Mouse (Mus musculus) embryonic facial prominence, embryonic 15.5 days (tissue): ENCODE data around the gene Dnajc25. TPM values are rescaled to one million over a fixed set of nuclear protein-coding genes. Genes with fewer than 3 reads are reported as not detected.

Experiments
- ATAC-seq: fragments of 200-750 bp; cut with Nextera tagmentation; 2 replicates; pipeline ENCODE4 v1.8.0; 2017; ENCODE audit warnings: low read depth, moderate TSS enrichment; ENCODE audit not compliant: insufficient number of reproducible peaks, low FRiP score, low TSS enrichment
- H3K27ac ChIP-seq: fragments of 300-500 bp; sonication (generic); replicated peaks from 2 replicates; pipeline ENCODE4 v1.5.1; 2015; ENCODE audit warnings: mild to moderate bottlenecking, inconsistent platforms
- H3K27me3 ChIP-seq: fragments of 300-500 bp; sonication (generic); 2 replicates; pipeline ENCODE4 v1.6.1; 2015; ENCODE audit warnings: inconsistent platforms
- H3K36me3 ChIP-seq: fragments of 300-500 bp; sonication (generic); 2 replicates; pipeline ENCODE4 v1.6.1; 2015; ENCODE audit warnings: mild to moderate bottlenecking, inconsistent platforms
- H3K4me1 ChIP-seq: fragments of 300-500 bp; sonication (generic); 2 replicates; pipeline ENCODE4 v1.6.1; 2015; ENCODE audit warnings: inconsistent platforms
- H3K4me2 ChIP-seq: fragments of 300-500 bp; sonication (generic); replicated peaks from 2 replicates; pipeline ENCODE4 v1.6.1; 2015; ENCODE audit warnings: mild to moderate bottlenecking, inconsistent platforms
- H3K4me3 ChIP-seq: fragments of 300-500 bp; sonication (generic); replicated peaks from 2 replicates; pipeline ENCODE4 v1.5.1; 2015; ENCODE audit warnings: mild to moderate bottlenecking, inconsistent platforms
- H3K9ac ChIP-seq: fragments of 300-500 bp; sonication (generic); 2 replicates; pipeline ENCODE4 v1.6.1; 2015; ENCODE audit warnings: inconsistent platforms
- H3K9me3 ChIP-seq: fragments of 300-500 bp; sonication (generic); replicated peaks from 2 replicates; pipeline ENCODE4 v1.6.1; 2016; ENCODE audit warnings: inconsistent platforms
- WGBS: fragments of 180-500 bp; shearing (Covaris S2); methylation state at CpG from one replicate; pipeline ENCODE4 v1.1.7; 2015; 5-methylcytosine and 5-hydroxymethylcytosine counted together
- polyA plus RNA-seq: library from polyadenylated mRNA; unstranded; fragments of >200 nt; fragmentation: Nextera tagmentation; extraction: Ambion mirVana; gene quantifications from 2 replicates; pipeline ENCODE4 v1.2.1, GENCODE M21; 2015

Dnajc25 gene
- polyA plus RNA-seq, 1 experiment from 2014 or later = 14.2 TPM

- no peak; the same call in 1 of the 2 replicates for ATAC-seq
- no peak overlapping the region for H3K27ac ChIP-seq
- 59% methylated on average over 18 of the region's 18 CpGs for WGBS
Measured at GRCm38 (mm10) chr4:59035786-59036350, 41.0 kb downstream of the Dnajc25 start.

GRCm38 (mm10) chr4:59036490-59037127 is 41.7 kb downstream of the Dnajc25 start:
- H3K27ac ChIP-seq = no peak overlapping the region
- peaks cover 20% of the 10 kb centered on the region for H3K36me3 ChIP-seq
- peak overlapping the region; percentile 61; the same call in 1 of the 2 replicates for H3K4me2 ChIP-seq
- 46% methylated on average over 13 of the region's 13 CpGs for WGBS
- H3K4me3 ChIP-seq = no peak overlapping the region; the same call in 1 of the 2 replicates
- H3K4me1 ChIP-seq = peaks cover 12% of the 10 kb centered on the region
- H3K27me3 ChIP-seq = no peaks in the 10 kb centered on the region
- ATAC-seq = peak; percentile 37; the same call in 1 of the 2 replicates
- H3K9me3 ChIP-seq = no peaks in the 10 kb centered on the region
- no peak overlapping the region for H3K9ac ChIP-seq

More at GRCm38 (mm10) chr4:59035786-59036350, 41.0 kb downstream of the Dnajc25 start:
- H3K9me3 ChIP-seq = no peaks in the 10 kb centered on the region
- no peak overlapping the region for H3K9ac ChIP-seq
- peak overlapping the region; percentile 81 for H3K4me3 ChIP-seq
- H3K27me3 ChIP-seq = no peaks in the 10 kb centered on the region
- H3K4me2 ChIP-seq = peak overlapping the region; percentile 61
- peaks cover 17% of the 10 kb centered on the region for H3K36me3 ChIP-seq
- peaks cover 12% of the 10 kb centered on the region for H3K4me1 ChIP-seq

GRCm38 (mm10) chr4:59037525-59037924 is 42.7 kb downstream of the Dnajc25 start:
- Histone ChIP-seq H3K36me3 (peaks cover 25% of the 10 kb centered on the region), H3K4me3 (no peak overlapping the region), H3K27me3 (no peaks in the 10 kb centered on the region), H3K9me3 (no peaks in the 10 kb centered on the region), H3K27ac (no peak overlapping the region), H3K4me2 (no peak overlapping the region), H3K4me1 (peaks cover 12% of the 10 kb centered on the region), H3K9ac (no peak overlapping the region)
- ATAC-seq = no peak
- WGBS = 82% methylated on average over 3 of the region's 3 CpGs

- WGBS = 88% methylated on average over 11 of the region's 11 CpGs
- H3K9ac ChIP-seq = no peak overlapping the region
- H3K4me3 ChIP-seq = no peak overlapping the region
- H3K4me2 ChIP-seq = no peak overlapping the region
- H3K27me3 ChIP-seq = no peaks in the 10 kb centered on the region
- H3K4me1 ChIP-seq = peaks cover 11% of the 10 kb centered on the region
- no peaks in the 10 kb centered on the region for H3K9me3 ChIP-seq
- H3K27ac ChIP-seq = no peak overlapping the region
- no peak for ATAC-seq
- H3K36me3 ChIP-seq = peaks cover 29% of the 10 kb centered on the region
Measured at GRCm38 (mm10) chr4:59040397-59041287, 45.8 kb downstream of the Dnajc25 start.

GRCm38 (mm10) chr4:59043074-59043473 is 48.2 kb downstream of the Dnajc25 start:
- Histone ChIP-seq H3K27me3 (no peaks in the 10 kb centered on the region), H3K9me3 (no peaks in the 10 kb centered on the region), H3K4me3 (no peak overlapping the region), H3K4me1 (no peaks in the 10 kb centered on the region), H3K36me3 (peaks cover 29% of the 10 kb centered on the region), H3K9ac (no peak overlapping the region), H3K27ac (no peak overlapping the region), H3K4me2 (no peak overlapping the region)
- no peak for ATAC-seq
- 91% methylated on average over 5 of the region's 5 CpGs for WGBS

DNA sequence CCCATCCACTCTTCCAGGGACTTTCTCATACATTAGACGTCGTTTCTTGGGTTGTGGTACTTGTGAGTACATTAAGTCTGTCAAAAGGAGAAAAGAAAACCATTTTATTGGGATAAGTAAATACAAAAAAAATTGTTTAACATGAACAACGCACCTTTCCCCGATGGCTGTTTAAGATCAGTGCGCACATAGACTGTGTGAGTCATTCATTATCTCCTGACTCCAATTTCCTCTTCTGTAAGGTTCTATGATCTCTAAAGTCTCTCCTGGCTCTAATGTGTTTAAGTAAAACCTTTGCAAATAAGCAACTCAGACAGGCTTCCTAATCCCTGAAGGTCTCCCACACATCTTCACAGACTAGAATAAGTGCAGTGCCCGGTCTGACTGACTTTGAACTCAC is 49.0 kb downstream of the Dnajc25 start:
- ATAC-seq = no peak
- 85% methylated on average over 6 of the region's 6 CpGs for WGBS
- H3K27me3 ChIP-seq = no peaks in the 10 kb centered on the region

DNA sequence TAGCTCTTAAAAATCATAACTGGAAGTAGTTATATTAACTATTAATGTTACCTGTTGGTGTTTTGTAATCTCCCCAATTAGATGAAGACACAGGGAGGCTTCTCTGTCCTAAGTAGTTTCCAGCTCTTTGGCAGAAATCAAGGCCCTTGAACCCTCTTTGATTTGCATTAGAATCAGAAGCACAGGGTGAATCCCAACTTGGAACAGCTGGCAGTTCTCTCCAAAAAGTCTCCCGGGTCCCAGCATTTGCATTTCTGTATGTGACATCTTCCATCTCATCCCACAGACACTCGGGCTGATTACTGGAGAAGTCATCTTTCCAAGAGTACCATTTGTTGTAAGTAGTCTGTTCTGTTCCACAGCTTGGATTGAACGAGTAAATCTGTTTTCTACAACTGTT is 52.4 kb downstream of the Dnajc25 start:
- Histone ChIP-seq H3K4me3 (no peak overlapping the region), H3K27me3 (no peaks in the 10 kb centered on the region), H3K9me3 (no peaks in the 10 kb centered on the region), H3K9ac (no peak overlapping the region), H3K36me3 (0 out of 2 replicates have a peak, but pooled peaks cover 4% of the 10 kb centered on the region), H3K4me1 (no peaks in the 10 kb centered on the region), H3K4me2 (no peak overlapping the region), H3K27ac (no peak overlapping the region)
- ATAC-seq = no peak
- 36% methylated on average over 3 of the region's 3 CpGs for WGBS

More for the DNA sequence above, 49.0 kb downstream of the Dnajc25 start:
- no peak overlapping the region for H3K4me2 ChIP-seq
- H3K4me3 ChIP-seq = no peak overlapping the region
- no peaks in the 10 kb centered on the region for H3K4me1 ChIP-seq
- H3K27ac ChIP-seq = no peak overlapping the region
- H3K9me3 ChIP-seq = no peaks in the 10 kb centered on the region
- H3K9ac ChIP-seq = no peak overlapping the region
- H3K36me3 ChIP-seq = peaks cover 29% of the 10 kb centered on the region

DNA sequence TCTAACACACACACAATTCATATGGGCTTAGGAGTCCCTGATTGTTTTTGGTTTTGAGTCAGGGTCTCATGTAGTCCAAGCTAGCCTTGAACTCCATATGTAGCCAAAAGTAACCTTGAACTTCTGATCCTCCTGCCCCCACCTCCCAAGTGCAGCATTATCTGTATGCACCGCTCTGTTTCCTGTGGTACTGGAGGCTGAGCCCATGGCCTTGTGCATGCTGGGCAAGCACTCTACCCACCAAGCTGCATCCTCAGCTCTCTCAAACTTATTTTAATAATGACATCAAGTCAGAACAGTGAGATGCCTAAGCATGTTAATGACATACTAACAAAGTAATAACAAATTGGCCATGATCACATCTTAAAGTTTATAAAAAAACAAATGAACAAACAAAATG is 56.2 kb downstream of the Dnajc25 start:
- H3K36me3 ChIP-seq = no peaks in the 10 kb centered on the region
- 91% methylated on average over 1 of the region's 1 CpGs for WGBS
- no peak for ATAC-seq
- no peaks in the 10 kb centered on the region for H3K9me3 ChIP-seq
- no peak overlapping the region for H3K27ac ChIP-seq
- H3K27me3 ChIP-seq = no peaks in the 10 kb centered on the region
- no peak overlapping the region for H3K4me2 ChIP-seq
- H3K4me1 ChIP-seq = no peaks in the 10 kb centered on the region
- no peak overlapping the region for H3K9ac ChIP-seq
- no peak overlapping the region for H3K4me3 ChIP-seq

DNA sequence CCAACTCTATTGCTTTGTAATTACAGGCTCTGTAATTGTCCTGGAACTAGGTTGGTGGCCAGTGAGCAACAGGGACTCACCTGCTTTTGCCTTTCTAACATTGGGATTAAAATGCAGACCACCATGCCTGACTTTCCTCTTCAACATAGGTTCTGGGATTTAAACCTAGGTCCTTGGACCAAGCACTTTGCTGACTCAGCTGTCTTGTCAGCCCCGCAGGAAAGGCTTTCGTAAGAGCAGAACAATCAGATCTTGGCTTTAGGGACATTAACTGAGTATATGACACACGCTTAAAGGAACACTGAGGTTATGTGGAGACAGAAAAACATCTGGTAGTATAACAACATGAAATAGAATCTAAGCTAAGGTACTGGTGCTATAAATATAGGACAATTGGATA is 63.1 kb downstream of the Dnajc25 start:
- Histone ChIP-seq H3K27ac (no peak overlapping the region), H3K4me1 (no peaks in the 10 kb centered on the region), H3K27me3 (no peaks in the 10 kb centered on the region), H3K4me3 (no peak overlapping the region), H3K9ac (no peak overlapping the region), H3K9me3 (no peaks in the 10 kb centered on the region), H3K36me3 (no peaks in the 10 kb centered on the region), H3K4me2 (no peak overlapping the region)
- ATAC-seq = no peak
- WGBS = 84% methylated on average over 3 of the region's 3 CpGs

- 61% methylated on average over 12 of the region's 12 CpGs for WGBS
Measured at GRCm38 (mm10) chr4:59062526-59062925, 67.7 kb downstream of the Dnajc25 start.

GRCm38 (mm10) chr4:59069276-59069675 is 74.4 kb downstream of the Dnajc25 start:
- 49% methylated on average over 3 of the region's 3 CpGs for WGBS

More at GRCm38 (mm10) chr4:59062526-59062925, 67.7 kb downstream of the Dnajc25 start:
- H3K36me3 ChIP-seq = no peaks in the 10 kb centered on the region
- no peaks in the 10 kb centered on the region for H3K4me1 ChIP-seq
- no peak overlapping the region for H3K9ac ChIP-seq
- no peak overlapping the region for H3K27ac ChIP-seq
- H3K4me3 ChIP-seq = no peak overlapping the region
- no peaks in the 10 kb centered on the region for H3K9me3 ChIP-seq
- H3K27me3 ChIP-seq = no peaks in the 10 kb centered on the region
- no peak for ATAC-seq
- H3K4me2 ChIP-seq = no peak overlapping the region

More at GRCm38 (mm10) chr4:59069276-59069675, 74.4 kb downstream of the Dnajc25 start:
- Histone ChIP-seq H3K27me3 (no peaks in the 10 kb centered on the region), H3K36me3 (no peaks in the 10 kb centered on the region), H3K9ac (no peak overlapping the region), H3K4me2 (no peak overlapping the region), H3K9me3 (no peaks in the 10 kb centered on the region), H3K27ac (no peak overlapping the region), H3K4me1 (no peaks in the 10 kb centered on the region), H3K4me3 (no peak overlapping the region)
- no peak for ATAC-seq
